Mouse (Mus musculus) lung, adult 2 months (tissue): ENCODE measurements at regions not wholly inside any gene's neighbourhood (a gene's known extent, or its start where the extent isn't known, plus 50 kb on each side); places are given as distances from the start of the nearest gene placed in this dataset.

Experiments used
- DNase-seq: peaks from one replicate; pipeline ENCODE4 v3.0.0; 2022
- H3K4me1 ChIP-seq: fragments of 200-500 bp; 2 replicates; pipeline ENCODE4 v1.6.1; 2011; ENCODE audit warnings: low read length; ENCODE audit not compliant: control insufficient read depth, insufficient read depth
- H3K4me3 ChIP-seq: fragments of 200-500 bp; replicated peaks from 2 replicates; pipeline ENCODE3; 2011; ENCODE audit warnings: low read depth, mild to moderate bottlenecking, control low read depth, low read length; ENCODE audit errors: extremely low read depth
- CTCF ChIP-seq: fragments of 200-500 bp; IDR thresholded peaks from 2 replicates; pipeline ENCODE4 v1.5.1; 2011; ENCODE audit warnings: mild to moderate bottlenecking, low read length, control low read depth; ENCODE audit not compliant: insufficient read depth
- POLR2A ChIP-seq: fragments of 200-500 bp; IDR thresholded peaks from 2 replicates; pipeline ENCODE4 v1.6.1; 2011; ENCODE audit warnings: low read depth, mild to moderate bottlenecking, control low read depth, low read length, borderline replicate concordance; ENCODE audit errors: extremely low read depth
- WGBS: fragments of 180-500 bp; shearing (Covaris S2); methylation state at CpG from one replicate; pipeline ENCODE4 v1.1.7; 2018; 5-methylcytosine and 5-hydroxymethylcytosine counted together

GRCm38 (mm10) chr10:112798090-112798489 is 130.7 kb downstream of the Atxn7l3b start:
- H3K4me3 ChIP-seq, result no peak overlapping the region
- TF ChIP-seq POLR2A (no peak), CTCF (no peak)
- H3K4me1 ChIP-seq, result no peaks in the 10 kb centered on the region
- DNase-seq, result no peak
- WGBS, result 26% methylated on average over 4 of the region's 4 CpGs

GRCm38 (mm10) chr10:112795938-112796337 is 132.9 kb downstream of the Atxn7l3b start:
- TF ChIP-seq POLR2A, result no peak
- no peak for TF ChIP-seq CTCF
- 8% methylated on average over 1 of the region's 1 CpGs for WGBS
- DNase-seq, result no peak
- no peak overlapping the region for H3K4me3 ChIP-seq
- H3K4me1 ChIP-seq, result no peaks in the 10 kb centered on the region

GRCm38 (mm10) chr10:112795473-112795872 is 133.3 kb downstream of the Atxn7l3b start:
- Histone ChIP-seq H3K4me3 (no peak overlapping the region), H3K4me1 (no peaks in the 10 kb centered on the region)
- 84% methylated on average over 1 of the region's 1 CpGs for WGBS
- no peak for DNase-seq
- TF ChIP-seq POLR2A (no peak), CTCF (no peak)

GRCm38 (mm10) chr10:112788236-112788635 is 140.6 kb downstream of the Atxn7l3b start:
- TF ChIP-seq CTCF (no peak), POLR2A (no peak)
- no peak for DNase-seq
- no peak overlapping the region for H3K4me3 ChIP-seq
- WGBS, result 65% methylated on average over 3 of the region's 3 CpGs
- no peaks in the 10 kb centered on the region for H3K4me1 ChIP-seq

GRCm38 (mm10) chr10:112774262-112774661 is 154.5 kb downstream of the Atxn7l3b start:
- WGBS, result 84% methylated on average over 10 of the region's 10 CpGs
- no peak for DNase-seq
- Histone ChIP-seq H3K4me1 (no peaks in the 10 kb centered on the region), H3K4me3 (no peak overlapping the region)
- no peak for TF ChIP-seq CTCF
- TF ChIP-seq POLR2A, result no peak

- WGBS, result 37% methylated on average over 1 of the region's 1 CpGs
- H3K4me3 ChIP-seq, result no peak overlapping the region
- no peaks in the 10 kb centered on the region for H3K4me1 ChIP-seq
- no peak for DNase-seq
- TF ChIP-seq CTCF, result no peak
- TF ChIP-seq POLR2A, result no peak
Observed at GRCm38 (mm10) chr10:112746683-112747082, 182.1 kb downstream of the Atxn7l3b start.

GRCm38 (mm10) chr10:112743527-112743926 is 185.3 kb downstream of the Atxn7l3b start:
- WGBS, result 65% methylated on average over 2 of the region's 2 CpGs

GRCm38 (mm10) chr10:112742123-112742522 is 186.7 kb downstream of the Atxn7l3b start:
- DNase-seq, result no peak
- WGBS, result 88% methylated on average over 8 of the region's 8 CpGs

More at GRCm38 (mm10) chr10:112743527-112743926, 185.3 kb downstream of the Atxn7l3b start:
- no peaks in the 10 kb centered on the region for H3K4me1 ChIP-seq
- no peak for DNase-seq
- TF ChIP-seq POLR2A, result no peak
- TF ChIP-seq CTCF, result no peak
- no peak overlapping the region for H3K4me3 ChIP-seq

More at GRCm38 (mm10) chr10:112742123-112742522, 186.7 kb downstream of the Atxn7l3b start:
- Histone ChIP-seq H3K4me1 (no peaks in the 10 kb centered on the region), H3K4me3 (no peak overlapping the region)
- no peak for TF ChIP-seq POLR2A
- TF ChIP-seq CTCF, result no peak
